Mouse (Mus musculus) naive thymus-derived CD4-positive, alpha-beta T cell, adult 2 months (primary cell): ENCODE results near the gene Wap.

Experiments
- DNase-seq: peaks from one replicate; pipeline ENCODE4 v3.0.0-alpha.2; 2011; ENCODE audit warnings: low read depth

Wap gene

GRCm38 (mm10) chr11:6597523-6597922 lies 40.9 kb downstream of the Wap start:
- no peak for DNase-seq

- no peak for DNase-seq
These were observed 41.8 kb downstream of the Wap start for GRCm38 (mm10) chr11:6596616-6597015.

- DNase-seq: no peak
These were observed 42.2 kb downstream of the Wap start for GRCm38 (mm10) chr11:6596205-6596604.

GRCm38 (mm10) chr11:6595339-6595738 lies 43.1 kb downstream of the Wap start:
- DNase-seq: no peak

- DNase-seq: no peak
These were observed 43.6 kb downstream of the Wap start for GRCm38 (mm10) chr11:6594845-6595244.

GRCm38 (mm10) chr11:6593406-6593805 lies 45.0 kb downstream of the Wap start:
- no peak for DNase-seq

GRCm38 (mm10) chr11:6590933-6591675 lies 47.3 kb downstream of the Wap start:
- DNase-seq: no peak

GRCm38 (mm10) chr11:6589838-6590237 lies 48.6 kb downstream of the Wap start:
- DNase-seq: no peak

- no peak for DNase-seq
These were observed 50.1 kb downstream of the Wap start for GRCm38 (mm10) chr11:6588295-6588694.

GRCm38 (mm10) chr11:6587249-6587940 lies 51.0 kb downstream of the Wap start:
- no peak for DNase-seq

- DNase-seq: peak; percentile 55
These were observed 51.8 kb downstream of the Wap start for GRCm38 (mm10) chr11:6586660-6587059.

- DNase-seq: no peak
These were observed 52.7 kb downstream of the Wap start for GRCm38 (mm10) chr11:6585748-6586147.
